In genomic region chr12:35679903-35680302, GRCm38 (mm10) we compare ENCODE assay signal across 27 mouse cellular contexts.
A peak's percentile ranks its signal among the peaks of the same experiment; 100 is the strongest.
DNase-seq lines count a peak whose midpoint lies in the region; ATAC-seq and TF ChIP-seq lines count a peak whose summit lies in the region.
"Had no signal": no experiment of that assay in that cellular context is flagged by ENCODE, and none has a peak within 500 bp of the region (broad histone marks: within the 10 kb centered on the region; RNA-seq: fewer than 3 reads in every experiment).

No protein-coding gene starts in this region.

- H3K4me2 ChIP-seq in lung, embryonic 14.5 days = no peak overlapping the region
- H3K4me2 ChIP-seq in embryonic facial prominence, embryonic 14.5 days (ENCODE audit: low read depth, low read length) = no peak overlapping the region
- H3K4me2 ChIP-seq in myocyte (ENCODE audit: low read depth) = no peak overlapping the region
- H3K4me2 ChIP-seq in heart, embryonic 12.5 days = no peak overlapping the region
- H3K4me2 ChIP-seq: forebrain, embryonic 13.5 days; hindbrain, embryonic 13.5 days; intestine, embryonic 15.5 days had no signal

- no peaks in the 10 kb centered on the region for H3K27me3 ChIP-seq in lung, embryonic 14.5 days (ENCODE audit: insufficient read depth, low read length)
- H3K27me3 ChIP-seq in embryonic facial prominence, embryonic 14.5 days (replicated peaks; ENCODE audit: control insufficient read depth, insufficient read depth, low read length) = no peaks in the 10 kb centered on the region
- no peaks in the 10 kb centered on the region for H3K27me3 ChIP-seq in myocyte (ENCODE audit: control insufficient read depth, insufficient read depth, insufficient read length)
- H3K27me3 ChIP-seq in heart, embryonic 12.5 days (replicated peaks) = no peaks in the 10 kb centered on the region
- H3K27me3 ChIP-seq: CH12.LX; forebrain, embryonic 13.5 days; hindbrain, embryonic 13.5 days; intestine, embryonic 15.5 days had no signal

- no peak overlapping the region for H3K4me3 ChIP-seq in lung, embryonic 14.5 days (ENCODE audit: low read depth, low read length)
- no peak overlapping the region for H3K4me3 ChIP-seq in embryonic facial prominence, embryonic 14.5 days (ENCODE audit: low read depth, low read length)
- H3K4me3 ChIP-seq in myocyte = no peak overlapping the region
- H3K4me3 ChIP-seq in heart, embryonic 12.5 days = no peak overlapping the region
- H3K4me3 ChIP-seq: forebrain, embryonic 10.5 days; forebrain, embryonic 13.5 days; heart, embryonic 10.5 days; hindbrain, embryonic 10.5 days; hindbrain, embryonic 13.5 days; intestine, embryonic 15.5 days had no signal

- H3K27ac ChIP-seq in lung, embryonic 14.5 days (ENCODE audit: low read depth) = no peak overlapping the region
- H3K27ac ChIP-seq in embryonic facial prominence, embryonic 14.5 days (replicated peaks; ENCODE audit: low read depth, low read length) = no peak overlapping the region
- no peak overlapping the region for H3K27ac ChIP-seq in heart, embryonic 12.5 days (ENCODE audit: poor library complexity, severe bottlenecking)
- H3K27ac ChIP-seq: forebrain, embryonic 10.5 days; forebrain, embryonic 13.5 days; heart, embryonic 10.5 days; hindbrain, embryonic 10.5 days; hindbrain, embryonic 13.5 days; intestine, embryonic 15.5 days had no signal

- H3K4me1 ChIP-seq in lung, embryonic 14.5 days (ENCODE audit: insufficient read depth) = no peaks in the 10 kb centered on the region
- H3K4me1 ChIP-seq in embryonic facial prominence, embryonic 14.5 days (ENCODE audit: control insufficient read depth, insufficient read depth, low read length) = peaks cover 3% of the 10 kb centered on the region; the same call in 1 of the 2 replicates
- no peaks in the 10 kb centered on the region for H3K4me1 ChIP-seq in heart, embryonic 12.5 days (replicated peaks)
- H3K4me1 ChIP-seq: forebrain, embryonic 10.5 days; forebrain, embryonic 13.5 days; heart, embryonic 10.5 days; hindbrain, embryonic 10.5 days; hindbrain, embryonic 13.5 days; intestine, embryonic 15.5 days had no signal

- H3ac ChIP-seq in myocyte (ENCODE audit: control insufficient read depth, insufficient read length) = no peak overlapping the region

- no peak for ATAC-seq in lung, embryonic 14.5 days (ENCODE audit: insufficient read depth)
- ATAC-seq in embryonic facial prominence, embryonic 14.5 days (ENCODE audit: low read depth) = peak; percentile 18; the same call in 1 of the 2 replicates
- no peak for ATAC-seq in heart, embryonic 12.5 days (ENCODE audit: insufficient number of reproducible peaks, low FRiP score)
- ATAC-seq: forebrain, embryonic 13.5 days; forebrain, embryonic 16.5 days; hindbrain, embryonic 16.5 days; intestine, embryonic 15.5 days had no signal

- TF ChIP-seq CTCF in lung, embryonic 14.5 days (IDR thresholded peaks at IDR 0.05; ENCODE audit: low read depth) = no peak

- WGBS in lung, embryonic 14.5 days = 64% methylated on average over 4 of the region's 4 CpGs
- 42% methylated on average over 4 of the region's 4 CpGs for WGBS in embryonic facial prominence, embryonic 14.5 days
- WGBS in heart, embryonic 12.5 days = 48% methylated on average over 4 of the region's 4 CpGs

- no peak overlapping the region for H3K9ac ChIP-seq in lung, embryonic 14.5 days
- no peak overlapping the region for H3K9ac ChIP-seq in embryonic facial prominence, embryonic 14.5 days (ENCODE audit: low read depth, low read length)
- H3K9ac ChIP-seq in heart, embryonic 12.5 days = no peak overlapping the region
- H3K9ac ChIP-seq: forebrain, embryonic 13.5 days; hindbrain, embryonic 13.5 days; intestine, embryonic 15.5 days had no signal

- no peaks in the 10 kb centered on the region for H3K79me2 ChIP-seq in myocyte (ENCODE audit: control insufficient read depth, insufficient read depth)

- no peak for TF ChIP-seq POLR2A in myocyte (IDR thresholded peaks at IDR 0.05; ENCODE audit: insufficient read length, low read depth)

- H3K9me3 ChIP-seq in lung, embryonic 14.5 days (ENCODE audit: low read depth, low read length) = no peaks in the 10 kb centered on the region
- H3K9me3 ChIP-seq in embryonic facial prominence, embryonic 14.5 days (ENCODE audit: control insufficient read depth, low read length) = no peaks in the 10 kb centered on the region
- H3K9me3 ChIP-seq in heart, embryonic 12.5 days (replicated peaks) = no peaks in the 10 kb centered on the region
- H3K9me3 ChIP-seq: forebrain, embryonic 10.5 days; forebrain, embryonic 13.5 days; heart, embryonic 10.5 days; hindbrain, embryonic 10.5 days; hindbrain, embryonic 13.5 days; intestine, embryonic 15.5 days had no signal

- peak; percentile 37 for DNase-seq in lung, embryonic 14.5 days
- DNase-seq in lung, postnatal 4 days = no peak
- DNase-seq in NIH3T3 (ENCODE audit: low read depth) = peak; percentile 93
- DNase-seq in embryonic facial prominence, embryonic 14.5 days (ENCODE audit: low spot score) = peak; percentile 76
- DNase-seq in gastrocnemius, adult 18-20 months (ENCODE audit: low spot score) = no peak
- DNase-seq in frontal cortex, postnatal 25 days (ENCODE audit: low spot score in 2 of 2) = no peak
- DNase-seq: adrenal gland, postnatal 10 days; adrenal gland, postnatal 36 days; cerebellum, adult 18-20 months; cerebellum, adult 9-10 months; cerebellum, postnatal 14 days; gastrocnemius, postnatal 25 days; heart, adult 18-20 months; heart, postnatal 36 days; kidney, adult 18-20 months had no signal

- H3K36me3 ChIP-seq in lung, embryonic 14.5 days (ENCODE audit: insufficient read depth) = no peaks in the 10 kb centered on the region
- no peaks in the 10 kb centered on the region for H3K36me3 ChIP-seq in embryonic facial prominence, embryonic 14.5 days (ENCODE audit: control insufficient read depth, insufficient read depth, low read length)
- H3K36me3 ChIP-seq in myocyte (ENCODE audit: control insufficient read depth, insufficient read depth) = no peaks in the 10 kb centered on the region
- no peaks in the 10 kb centered on the region for H3K36me3 ChIP-seq in heart, embryonic 12.5 days
- H3K36me3 ChIP-seq: forebrain, embryonic 10.5 days; G1E; heart, embryonic 10.5 days; hindbrain, embryonic 10.5 days; hindbrain, embryonic 13.5 days; intestine, embryonic 15.5 days had no signal

TF ChIP-seq in myocyte, 11 proteins besides CTCF, POLR2A, EP300 and RAD21:
- peak; percentile 91 for TF ChIP-seq CEBPB (IDR thresholded peaks at IDR 0.05; ENCODE audit: insufficient read depth, poor library complexity, severe bottlenecking)
- no peak for TF ChIP-seq REST (IDR thresholded peaks at IDR 0.05; ENCODE audit: insufficient read depth, insufficient read length)
TF ChIP-seq in myocyte: peak in this region for 1.

Comparison
In these comparisons a context has a peak if more than half of its experiments do, and no peak if none do; other contexts are left out.
1. DNase-seq: peak in lung, embryonic 14.5 days (single experiment), NIH3T3 (single experiment) and embryonic facial prominence, embryonic 14.5 days (single experiment); none in lung, postnatal 4 days (0 of 2), gastrocnemius, adult 18-20 months (single experiment) and frontal cortex, postnatal 25 days (0 of 2).